Mouse (Mus musculus) ES-Bruce4 (cell line): ENCODE measurements around the gene Gm10271.

ENCODE experiments used
- CTCF ChIP-seq: IDR thresholded peaks from one replicate; pipeline ENCODE4 v1.8.1; 2011; ENCODE audit warnings: low read depth, low read length
- EP300 ChIP-seq: IDR thresholded peaks from 2 replicates; pipeline ENCODE4 v1.6.1; 2011; ENCODE audit warnings: low read depth, low read length; ENCODE audit not compliant: insufficient read depth
- POLR2A ChIP-seq: IDR thresholded peaks from one replicate; pipeline ENCODE4 v1.8.1; 2011; ENCODE audit warnings: low read length; ENCODE audit not compliant: insufficient read depth

GRCm38 (mm10) chr10:116964084-116964483, 8.3 kb downstream of the Gm10271 start:
- TF ChIP-seq POLR2A (no peak), CTCF (no peak), EP300 (no peak)
